Mouse (Mus musculus) testis, adult 2 months (tissue): Measurements from ENCODE around the gene Bcap29.

Source experiments
- CTCF ChIP-seq: fragments of 200-500 bp; IDR thresholded peaks from 2 replicates; pipeline ENCODE4 v1.5.1; 2012; ENCODE audit warnings: low read depth, mild to moderate bottlenecking, inconsistent platforms, low read length, moderate library complexity; ENCODE audit not compliant: control insufficient read depth, insufficient read depth, insufficient replicate concordance
- POLR2A ChIP-seq: fragments of 200-500 bp; IDR thresholded peaks from 2 replicates; pipeline ENCODE4 v1.6.1; 2012; ENCODE audit warnings: low read depth, mild to moderate bottlenecking, inconsistent platforms, low read length, moderate library complexity; ENCODE audit not compliant: control insufficient read depth

DNA sequence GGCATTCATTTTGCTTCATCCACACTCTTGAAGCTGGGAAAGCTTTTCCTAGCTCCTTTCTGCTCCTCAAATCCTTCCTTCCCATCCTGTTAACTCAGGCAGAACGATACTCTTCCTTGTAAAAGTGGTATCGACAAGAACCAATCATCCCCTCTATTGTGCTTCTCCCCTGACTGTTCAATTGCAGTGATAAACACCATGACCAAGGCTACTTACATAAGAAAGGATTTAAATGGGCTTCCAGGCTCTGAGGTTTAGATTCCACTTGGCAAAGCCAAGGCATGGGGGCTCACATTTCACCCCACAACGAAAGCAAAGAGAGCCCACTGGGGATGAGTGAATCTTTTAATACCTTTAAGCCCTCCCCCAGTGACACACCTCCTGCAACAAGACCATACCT is 26.3 kb downstream of the Bcap29 start:
- TF ChIP-seq POLR2A: no peak
- no peak for TF ChIP-seq CTCF
